Mouse (Mus musculus): ENCODE results near the gene Csmd2. TPM values are rescaled to one million over a fixed set of nuclear protein-coding genes. Genes with fewer than 3 reads are reported as not detected.
"Not testable (repeated sequence)": the region's sequence is repeated elsewhere in the genome, so short reads cannot be mapped to it uniquely, and the experiment has no call there.

The Csmd2 gene
- polyA plus RNA-seq, 1 experiment from 2014 or later: 0.15 TPM

DNA sequence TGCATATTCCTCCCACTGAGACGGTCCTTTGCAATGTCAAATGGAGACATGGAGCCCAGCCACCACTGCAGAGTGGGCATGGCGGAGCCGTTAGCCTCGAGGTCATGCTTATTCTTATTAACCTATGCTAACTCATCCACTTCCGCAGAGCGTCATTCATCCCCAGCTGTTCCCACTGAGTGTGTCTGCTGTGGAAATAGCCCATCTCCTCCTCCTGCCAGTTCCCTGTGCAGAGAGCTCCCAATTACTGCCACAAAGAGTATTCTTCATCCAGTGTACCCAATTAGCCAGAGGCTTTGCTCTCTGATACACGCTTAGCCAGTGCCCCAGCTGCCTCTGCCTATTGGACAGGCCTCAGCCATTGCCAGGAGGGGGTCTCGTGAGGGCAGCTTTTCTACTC, 504.4 kb downstream of the Csmd2 start:
- no peak for ATAC-seq

GRCm38 (mm10) chr4:128499980-128500379, 512.3 kb downstream of the Csmd2 start:
- Histone ChIP-seq H3K27ac (no peak overlapping the region), H3K4me1 (replicated peaks) (no peaks in the 10 kb centered on the region), H3K4me3 (replicated peaks) (no peak overlapping the region), H3K9me3 (no peaks in the 10 kb centered on the region), H3K4me2 (replicated peaks) (no peak overlapping the region), H3K27me3 (replicated peaks) (no peaks in the 10 kb centered on the region), H3K9ac (no peak overlapping the region), H3K36me3 (no peaks in the 10 kb centered on the region)
- ATAC-seq: no peak
- 68% methylated on average over 2 of the region's 2 CpGs for WGBS

More for the DNA sequence above, 504.4 kb downstream of the Csmd2 start:
- H3K27me3 ChIP-seq (replicated peaks): no peaks in the 10 kb centered on the region
- H3K9me3 ChIP-seq: no peaks in the 10 kb centered on the region
- 67% methylated on average over 8 of the region's 8 CpGs for WGBS
- H3K27ac ChIP-seq: no peak overlapping the region
- no peak overlapping the region for H3K4me2 ChIP-seq (replicated peaks)
- H3K4me3 ChIP-seq (replicated peaks): no peak overlapping the region
- H3K4me1 ChIP-seq (replicated peaks): no peaks in the 10 kb centered on the region
- H3K36me3 ChIP-seq: no peaks in the 10 kb centered on the region
- no peak overlapping the region for H3K9ac ChIP-seq

- H3K4me3 ChIP-seq (replicated peaks): no peak overlapping the region
- no peak overlapping the region for H3K27ac ChIP-seq
- 0 out of 2 replicates have a peak, but pooled peaks have one; percentile 12 for ATAC-seq
- no peak overlapping the region for H3K4me2 ChIP-seq (replicated peaks)
- 21% methylated on average over 10 of the region's 10 CpGs for WGBS
- 0 out of 2 replicates have a peak, but pooled peaks cover 2% of the 10 kb centered on the region for H3K4me1 ChIP-seq (replicated peaks)
- no peak overlapping the region for H3K9ac ChIP-seq
- no peaks in the 10 kb centered on the region for H3K36me3 ChIP-seq
- no peaks in the 10 kb centered on the region; the same call in 1 of the 2 replicates for H3K27me3 ChIP-seq (replicated peaks)
- no peaks in the 10 kb centered on the region for H3K9me3 ChIP-seq
These were observed 519.2 kb downstream of the Csmd2 start for GRCm38 (mm10) chr4:128506878-128507277.

DNA sequence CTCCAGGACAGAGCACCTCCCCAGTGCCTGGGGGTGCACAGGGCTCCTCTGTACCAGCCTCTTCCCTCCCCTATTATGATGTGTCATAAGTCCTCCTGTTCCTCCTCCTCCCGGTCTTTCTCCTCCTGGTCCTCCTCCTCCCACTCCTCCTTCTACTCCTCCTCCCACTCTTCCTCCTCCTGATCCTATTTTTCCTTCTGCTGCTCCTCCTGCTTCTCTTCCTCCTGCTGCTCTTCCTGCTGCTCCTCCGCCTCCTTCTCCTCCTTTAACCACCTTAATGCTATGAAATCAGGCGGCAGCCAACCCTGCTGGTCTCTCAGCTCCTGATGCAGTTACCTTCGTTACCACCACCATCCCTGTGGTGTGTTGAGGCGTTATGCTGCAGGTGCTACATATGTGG, 522.2 kb downstream of the Csmd2 start:
- Histone ChIP-seq H3K4me3 (replicated peaks) (no peak overlapping the region), H3K9ac (no peak overlapping the region), H3K36me3 (no peaks in the 10 kb centered on the region), H3K4me1 (replicated peaks) (0 out of 2 replicates have a peak, but pooled peaks cover 2% of the 10 kb centered on the region), H3K9me3 (no peaks in the 10 kb centered on the region), H3K27me3 (replicated peaks) (no peaks in the 10 kb centered on the region; the same call in 1 of the 2 replicates), H3K27ac (no peak overlapping the region), H3K4me2 (replicated peaks) (no peak overlapping the region)
- no peak for ATAC-seq
- WGBS: 73% methylated on average over 5 of the region's 5 CpGs

- no peak overlapping the region for H3K4me2 ChIP-seq (replicated peaks)
- no peaks in the 10 kb centered on the region; the same call in 1 of the 2 replicates for H3K27me3 ChIP-seq (replicated peaks)
- WGBS: 75% methylated on average over 5 of the region's 5 CpGs
- no peaks in the 10 kb centered on the region for H3K36me3 ChIP-seq
- H3K4me3 ChIP-seq (replicated peaks): no peak overlapping the region
- no peak overlapping the region for H3K9ac ChIP-seq
- no peaks in the 10 kb centered on the region for H3K4me1 ChIP-seq (replicated peaks)
- H3K9me3 ChIP-seq: no peaks in the 10 kb centered on the region
- H3K27ac ChIP-seq: no peak overlapping the region
- ATAC-seq: no peak
These were observed 526.8 kb downstream of the Csmd2 start for GRCm38 (mm10) chr4:128514496-128514895.

DNA sequence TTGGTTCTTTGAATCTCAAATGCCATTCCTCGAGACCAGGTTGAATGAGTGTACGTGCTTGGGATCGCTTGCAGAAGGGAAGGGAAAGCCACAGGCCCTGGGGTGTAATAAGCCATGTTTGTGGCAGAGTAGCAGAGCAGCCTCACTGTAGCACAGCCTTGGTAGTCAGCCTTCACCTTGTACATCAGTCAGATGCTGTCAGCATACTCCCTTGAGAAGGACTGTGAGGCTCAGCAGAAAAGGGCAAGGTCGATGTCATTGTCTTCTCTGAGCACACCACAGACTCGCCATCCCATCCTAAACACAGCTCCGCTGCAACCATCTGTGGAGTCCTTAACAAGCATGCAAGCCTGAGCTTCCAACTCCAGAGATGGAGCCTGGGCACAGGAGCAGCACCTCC, 533.6 kb downstream of the Csmd2 start:
- ATAC-seq: no peak
- WGBS: 81% methylated on average over 6 of the region's 6 CpGs
- no peak overlapping the region for H3K9ac ChIP-seq

DNA sequence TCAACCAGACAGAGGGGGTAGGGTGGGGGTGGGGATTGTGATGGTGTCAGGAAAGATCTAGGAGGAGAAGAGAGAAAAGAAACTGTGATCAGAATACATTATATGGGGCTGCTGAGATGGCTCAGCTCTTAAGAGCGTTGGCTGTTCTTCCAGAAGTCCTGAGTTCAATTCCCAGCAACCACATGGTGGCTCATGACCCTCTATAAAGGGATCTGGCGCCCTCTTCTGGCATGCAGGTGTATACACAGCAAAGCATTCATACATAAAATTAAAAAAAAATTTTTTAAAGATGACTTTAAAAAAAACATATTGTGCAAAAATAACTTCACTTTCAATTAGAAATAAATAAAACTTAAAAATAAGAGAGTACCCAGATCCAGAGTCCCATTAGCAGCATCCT, 555.7 kb downstream of the Csmd2 start:
- H3K36me3 ChIP-seq: no peaks in the 10 kb centered on the region
- no peak for ATAC-seq
- 36% methylated on average over 2 of the region's 2 CpGs for WGBS

More for the DNA sequence above, 533.6 kb downstream of the Csmd2 start:
- H3K4me1 ChIP-seq (replicated peaks): no peaks in the 10 kb centered on the region
- H3K4me2 ChIP-seq (replicated peaks): no peak overlapping the region
- H3K4me3 ChIP-seq (replicated peaks): no peak overlapping the region
- no peaks in the 10 kb centered on the region for H3K36me3 ChIP-seq
- no peaks in the 10 kb centered on the region for H3K27me3 ChIP-seq (replicated peaks)
- no peak overlapping the region for H3K27ac ChIP-seq
- H3K9me3 ChIP-seq: no peaks in the 10 kb centered on the region

GRCm38 (mm10) chr4:128543956-128544486, 556.4 kb downstream of the Csmd2 start:
- H3K4me2 ChIP-seq (replicated peaks); H3K9ac ChIP-seq; H3K36me3 ChIP-seq; H3K27me3 ChIP-seq (replicated peaks); ATAC-seq; H3K4me3 ChIP-seq (replicated peaks); H3K27ac ChIP-seq; H3K9me3 ChIP-seq; H3K4me1 ChIP-seq (replicated peaks): not testable (repeated sequence)
- WGBS: 71% methylated on average over 2 of the region's 2 CpGs

More for the DNA sequence above, 555.7 kb downstream of the Csmd2 start:
- Histone ChIP-seq H3K9ac (no peak overlapping the region), H3K4me3 (replicated peaks) (no peak overlapping the region), H3K27me3 (replicated peaks) (no peaks in the 10 kb centered on the region), H3K4me1 (replicated peaks) (no peaks in the 10 kb centered on the region), H3K4me2 (replicated peaks) (no peak overlapping the region), H3K9me3 (no peaks in the 10 kb centered on the region), H3K27ac (no peak overlapping the region)

DNA sequence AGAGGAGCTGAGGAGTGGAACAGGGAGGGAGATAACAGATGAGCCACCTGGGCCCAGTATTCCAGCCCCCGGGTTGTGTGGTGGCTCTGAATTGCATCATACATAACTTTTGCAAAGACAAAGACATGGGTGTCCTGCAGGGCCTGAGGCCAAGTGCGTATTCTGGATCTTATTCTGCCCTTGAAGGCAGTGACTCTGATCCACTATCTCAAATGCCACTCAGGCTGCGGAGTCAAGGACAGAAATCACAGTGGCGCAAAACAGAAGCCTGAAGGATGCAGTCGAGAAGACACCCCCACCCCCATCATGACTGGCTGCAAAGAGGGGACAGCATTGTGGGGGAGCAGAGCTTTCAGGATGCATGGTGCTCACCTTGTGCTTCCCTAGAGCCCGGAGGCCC, 563.1 kb downstream of the Csmd2 start:
- no peaks in the 10 kb centered on the region for H3K27me3 ChIP-seq (replicated peaks)
- no peak overlapping the region for H3K4me3 ChIP-seq (replicated peaks)
- H3K9me3 ChIP-seq: no peaks in the 10 kb centered on the region
- 85% methylated on average over 6 of the region's 6 CpGs for WGBS
- H3K4me2 ChIP-seq (replicated peaks): no peak overlapping the region
- H3K36me3 ChIP-seq: no peaks in the 10 kb centered on the region
- no peaks in the 10 kb centered on the region for H3K4me1 ChIP-seq (replicated peaks)
- no peak for ATAC-seq
- H3K9ac ChIP-seq: no peak overlapping the region
- no peak overlapping the region for H3K27ac ChIP-seq

- Histone ChIP-seq H3K4me2 (replicated peaks) (no peak overlapping the region), H3K9ac (no peak overlapping the region), H3K36me3 (no peaks in the 10 kb centered on the region), H3K4me3 (replicated peaks) (no peak overlapping the region), H3K4me1 (replicated peaks) (no peaks in the 10 kb centered on the region), H3K27me3 (replicated peaks) (no peaks in the 10 kb centered on the region), H3K9me3 (no peaks in the 10 kb centered on the region), H3K27ac (no peak overlapping the region)
- ATAC-seq: no peak
- WGBS: 83% methylated on average over 2 of the region's 2 CpGs
These were observed 566.5 kb downstream of the Csmd2 start for GRCm38 (mm10) chr4:128554198-128554597.

GRCm38 (mm10) chr4:128560327-128560726, 572.7 kb downstream of the Csmd2 start:
- no peaks in the 10 kb centered on the region for H3K4me1 ChIP-seq (replicated peaks)
- no peaks in the 10 kb centered on the region for H3K9me3 ChIP-seq
- no peak for ATAC-seq
- no peak overlapping the region for H3K4me2 ChIP-seq (replicated peaks)
- 79% methylated on average over 3 of the region's 3 CpGs for WGBS
- no peaks in the 10 kb centered on the region for H3K36me3 ChIP-seq
- no peaks in the 10 kb centered on the region for H3K27me3 ChIP-seq (replicated peaks)
- H3K4me3 ChIP-seq (replicated peaks): no peak overlapping the region
- H3K9ac ChIP-seq: no peak overlapping the region
- no peak overlapping the region for H3K27ac ChIP-seq

DNA sequence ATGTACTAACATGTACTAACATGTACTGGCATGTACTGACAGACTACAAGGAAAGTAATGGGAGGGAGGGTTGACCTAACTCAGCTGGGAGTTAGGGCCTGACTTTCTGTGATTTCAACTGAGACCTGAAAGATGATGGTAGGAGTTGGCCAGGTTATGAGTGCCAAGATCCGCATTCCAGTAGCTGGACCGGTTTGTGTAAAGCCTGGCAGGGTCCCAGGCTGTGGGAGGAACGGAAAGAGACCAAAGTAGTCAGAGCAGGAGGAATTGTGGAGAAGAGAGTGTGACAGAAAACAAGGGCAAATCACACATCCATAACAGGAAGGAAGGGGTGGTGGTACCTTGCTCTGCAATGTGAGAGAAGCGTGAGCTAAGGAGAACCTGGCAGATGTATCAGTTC, 588.2 kb downstream of the Csmd2 start:
- no peak for ATAC-seq
- Histone ChIP-seq H3K27me3 (replicated peaks) (no peaks in the 10 kb centered on the region), H3K4me2 (replicated peaks) (no peak overlapping the region), H3K4me3 (replicated peaks) (no peak overlapping the region), H3K9me3 (no peaks in the 10 kb centered on the region), H3K9ac (no peak overlapping the region), H3K36me3 (peaks cover 8% of the 10 kb centered on the region), H3K27ac (no peak overlapping the region), H3K4me1 (replicated peaks) (no peaks in the 10 kb centered on the region)
- WGBS: 82% methylated on average over 4 of the region's 4 CpGs

GRCm38 (mm10) chr4:128579182-128579581, 591.5 kb downstream of the Csmd2 start:
- WGBS: 57% methylated on average over 4 of the region's 4 CpGs
- peaks cover 10% of the 10 kb centered on the region for H3K9me3 ChIP-seq
- no peak for ATAC-seq
- H3K4me3 ChIP-seq (replicated peaks): no peak overlapping the region
- peaks cover 32% of the 10 kb centered on the region for H3K36me3 ChIP-seq
- no peak overlapping the region for H3K9ac ChIP-seq
- no peaks in the 10 kb centered on the region for H3K4me1 ChIP-seq (replicated peaks)
- H3K27me3 ChIP-seq (replicated peaks): no peaks in the 10 kb centered on the region
- no peak overlapping the region for H3K4me2 ChIP-seq (replicated peaks)
- no peak overlapping the region for H3K27ac ChIP-seq

All from intestine, embryonic 15.5 days (tissue).